Mouse (Mus musculus) G1E-ER4 (cell line): Measurements from ENCODE around the gene Supt6. TPM values are rescaled to one million over a fixed set of nuclear protein-coding genes. Genes with fewer than 3 reads are reported as not detected.

Source experiments
- GATA1 ChIP-seq: IDR thresholded peaks from one replicate; pipeline ENCODE4 v1.8.0; 2012; ENCODE audit warnings: low read length, inconsistent platforms
- polyA plus RNA-seq: library from polyadenylated mRNA; stranded (reverse); fragments of >175 nt; gene quantifications from 2 replicates; pipeline ENCODE4 v1.2.3, GENCODE M21; 2012

Gene Supt6
- polyA plus RNA-seq, 1 experiment: 96.8 TPM

DNA sequence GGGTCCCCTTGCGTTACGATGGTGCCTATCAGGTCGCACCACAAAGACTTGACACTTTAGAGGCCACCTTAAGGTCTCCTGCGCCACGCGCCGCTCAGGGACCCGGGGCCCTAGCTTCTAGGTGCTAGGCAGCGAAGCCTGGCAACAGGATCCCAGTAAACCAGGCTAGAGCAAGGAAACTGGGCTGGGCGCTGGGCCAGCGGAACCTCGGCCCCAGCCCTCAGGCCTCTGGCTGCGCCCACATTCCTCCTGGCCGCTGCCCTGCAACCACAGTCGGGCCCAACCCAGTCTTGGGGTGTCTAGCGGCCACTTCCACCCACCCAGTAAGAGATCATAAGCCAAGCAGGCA lies 80.1 kb downstream of the Supt6 start:
- TF ChIP-seq GATA1: no peak

DNA sequence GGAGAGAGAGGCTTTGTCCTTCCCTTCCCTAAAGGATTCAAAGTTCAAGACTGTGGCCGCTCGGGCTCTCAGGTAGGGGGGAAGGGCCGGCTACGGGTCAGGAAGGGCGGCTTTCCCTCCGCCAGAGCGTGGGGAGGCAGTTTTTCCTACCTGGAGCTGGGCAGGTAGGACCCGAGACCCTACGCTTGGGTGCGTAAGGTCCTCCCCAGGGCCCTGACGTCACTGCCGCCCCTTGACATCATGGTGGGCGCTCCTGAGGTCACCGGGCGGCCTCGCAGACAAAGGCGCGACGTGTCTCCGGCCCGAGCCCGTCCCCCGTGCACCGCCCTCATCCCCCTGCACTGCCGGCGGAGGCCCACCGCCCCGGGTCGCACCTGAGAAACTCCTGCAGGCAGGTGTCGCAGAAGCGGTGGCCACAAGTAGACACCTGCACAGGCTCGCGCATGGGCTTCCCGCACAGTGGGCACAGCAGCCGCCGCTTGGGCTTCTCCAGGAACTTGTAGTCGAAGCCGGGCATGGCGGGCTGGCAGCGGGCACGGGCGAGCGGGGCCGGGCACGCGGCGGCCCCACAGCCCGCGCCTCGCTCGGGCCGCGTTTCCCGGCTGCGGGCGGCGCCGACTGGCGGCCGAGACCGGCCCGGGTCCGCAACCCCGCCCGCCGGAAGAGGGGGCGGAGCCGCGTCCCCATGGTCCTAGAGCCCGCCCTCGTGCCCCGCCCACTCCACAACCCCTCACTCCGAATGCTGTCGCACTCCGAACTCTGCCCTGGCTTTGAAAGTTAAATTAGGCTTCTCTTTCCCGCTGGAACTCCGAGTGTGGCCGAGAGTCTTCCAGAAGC lies 80.6 kb downstream of the Supt6 start, which contains the start of gene Traf4:
Gene Traf4, minus strand, starts transcription at position 666 of the 837 bp plus-strand sequence.
- TF ChIP-seq GATA1: no peak

DNA sequence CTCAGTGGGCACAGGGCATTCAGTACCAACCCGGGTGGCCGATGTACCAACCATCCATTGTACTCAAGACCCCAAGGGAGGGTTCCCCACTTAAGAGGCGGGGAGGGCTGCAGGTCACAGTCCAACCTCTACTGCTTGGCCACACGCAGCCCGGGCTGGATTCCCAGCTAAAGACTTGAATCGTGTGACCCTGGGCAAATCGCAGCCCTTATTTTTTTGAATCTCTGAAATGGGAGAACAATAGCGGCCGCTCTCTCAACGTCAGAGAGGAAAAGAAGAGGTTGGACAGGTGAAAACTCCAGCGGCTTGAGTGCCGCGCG lies 81.2 kb downstream of the Supt6 start:
- no peak for TF ChIP-seq GATA1

DNA sequence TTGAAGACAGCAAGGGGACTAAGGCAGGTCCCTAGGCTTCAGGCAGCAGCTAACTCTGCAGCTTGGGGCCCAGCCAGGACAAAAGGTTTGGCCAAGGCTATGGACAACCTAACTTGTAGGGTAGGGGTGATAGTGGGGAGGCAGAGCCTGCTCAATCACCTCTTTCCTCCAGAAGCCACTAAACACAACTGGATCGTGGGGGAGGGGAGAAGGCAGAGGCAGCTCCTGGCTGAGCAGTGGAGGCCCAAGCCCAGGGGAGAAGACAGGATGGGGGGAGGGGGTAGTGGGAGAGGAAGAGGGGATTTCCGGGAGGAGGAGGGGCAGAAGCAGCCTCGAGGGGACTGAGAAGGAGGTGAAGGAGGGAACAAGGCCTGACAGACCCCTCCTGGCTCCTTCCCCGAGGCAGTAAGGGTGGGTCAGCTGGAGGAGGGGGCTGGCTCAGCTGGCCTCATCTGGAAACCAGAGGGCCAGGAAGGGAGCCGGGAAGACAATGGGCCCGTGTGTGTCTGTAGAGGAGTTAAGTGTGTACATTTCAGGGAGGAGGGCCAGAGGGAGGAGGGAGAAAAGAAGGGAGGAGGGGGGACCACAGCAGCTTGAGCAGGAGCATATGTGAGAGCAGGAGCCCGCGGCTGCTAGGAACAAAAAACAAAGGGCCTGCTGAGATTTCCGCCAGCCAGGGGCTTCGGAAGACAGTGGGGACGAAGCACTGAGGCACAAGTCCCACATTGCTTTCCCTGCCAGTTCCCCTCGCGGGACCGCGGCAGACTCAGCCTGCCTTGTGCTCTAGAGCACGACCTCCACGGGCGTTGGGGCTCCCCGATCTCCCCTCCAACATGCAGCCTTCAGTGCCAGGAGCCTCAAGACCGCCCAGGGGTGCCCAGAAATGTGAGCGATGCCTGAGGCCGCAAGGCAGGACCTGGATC lies 81.8 kb downstream of the Supt6 start:
- no peak for TF ChIP-seq GATA1

DNA sequence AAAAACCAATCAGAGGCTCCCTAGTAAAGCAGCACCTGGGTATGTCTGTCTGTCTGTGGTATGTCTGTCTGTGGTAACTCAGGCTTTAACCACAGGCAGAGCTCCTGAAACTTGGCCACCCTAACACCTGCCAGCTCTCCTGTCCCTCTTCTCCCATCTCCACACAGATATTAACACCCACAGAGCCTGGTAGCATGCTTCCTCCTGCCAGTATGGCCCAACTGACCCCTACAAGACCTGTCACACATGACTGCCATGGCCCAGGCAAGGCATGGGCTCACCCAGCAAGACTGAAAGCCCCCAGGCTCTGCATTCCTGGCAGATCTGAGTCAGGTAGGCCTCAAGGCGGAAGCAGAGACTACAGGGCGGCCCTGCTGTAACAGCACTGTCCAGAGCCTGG lies 82.7 kb downstream of the Supt6 start:
- TF ChIP-seq GATA1: no peak

DNA sequence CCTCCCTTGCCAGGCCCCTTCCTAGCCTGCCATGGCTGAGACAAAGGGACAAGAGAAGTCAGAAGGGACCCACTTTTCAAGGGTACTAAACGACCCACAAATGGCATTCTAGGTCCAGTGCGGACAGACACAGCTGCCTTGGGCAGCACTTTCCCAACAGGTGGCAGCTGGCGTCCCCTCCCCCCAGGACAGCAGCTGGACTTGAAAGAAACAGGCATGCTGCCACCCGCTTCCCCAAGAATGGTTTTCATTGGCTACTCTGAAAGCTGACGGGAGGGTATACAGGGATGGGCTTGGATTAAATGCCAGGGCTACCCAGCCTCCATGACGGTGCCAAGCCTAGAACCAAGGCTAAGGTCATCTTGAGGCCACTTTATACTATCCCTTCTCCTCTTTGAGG lies 83.3 kb downstream of the Supt6 start:
- TF ChIP-seq GATA1: no peak

DNA sequence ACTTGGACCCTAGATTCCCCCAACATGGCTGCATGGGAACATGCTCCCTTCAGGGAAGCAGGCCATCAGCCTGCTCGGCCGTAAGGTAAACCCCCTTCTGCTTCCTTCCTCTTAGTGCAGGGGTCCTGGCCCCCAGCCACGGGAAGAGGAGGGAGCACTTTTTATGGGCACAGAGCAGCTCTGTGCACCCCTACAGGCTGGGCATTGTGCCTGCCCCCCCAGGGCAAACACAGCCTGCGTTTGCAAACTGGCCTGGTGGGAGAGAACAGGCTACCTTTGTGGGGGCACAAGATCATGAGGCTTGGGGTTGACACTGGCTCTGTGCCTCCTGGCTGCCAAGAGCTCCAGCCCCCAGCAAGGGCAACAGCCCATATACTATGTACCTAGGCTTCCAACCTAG lies 83.8 kb downstream of the Supt6 start:
- TF ChIP-seq GATA1: no peak

DNA sequence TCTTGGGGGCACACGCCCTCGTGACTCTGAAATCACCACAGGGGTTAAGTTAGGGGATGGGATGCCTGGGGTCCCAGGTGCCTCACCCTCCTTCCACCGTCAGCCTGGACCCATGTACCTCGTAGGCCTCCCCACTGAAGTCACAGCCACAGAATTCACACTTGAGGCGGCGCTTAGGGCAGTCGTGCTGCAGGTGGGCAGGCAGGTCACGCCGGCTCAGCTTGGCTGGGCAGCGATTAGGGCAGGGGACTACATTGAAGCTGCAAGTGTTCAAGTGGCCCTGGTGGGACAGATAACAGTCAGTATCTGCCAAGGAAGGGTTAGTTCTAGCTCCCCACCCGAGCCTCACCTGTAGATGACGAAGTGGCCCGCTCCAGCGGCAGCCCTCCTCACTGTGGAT lies 84.6 kb downstream of the Supt6 start:
- no peak for TF ChIP-seq GATA1

DNA sequence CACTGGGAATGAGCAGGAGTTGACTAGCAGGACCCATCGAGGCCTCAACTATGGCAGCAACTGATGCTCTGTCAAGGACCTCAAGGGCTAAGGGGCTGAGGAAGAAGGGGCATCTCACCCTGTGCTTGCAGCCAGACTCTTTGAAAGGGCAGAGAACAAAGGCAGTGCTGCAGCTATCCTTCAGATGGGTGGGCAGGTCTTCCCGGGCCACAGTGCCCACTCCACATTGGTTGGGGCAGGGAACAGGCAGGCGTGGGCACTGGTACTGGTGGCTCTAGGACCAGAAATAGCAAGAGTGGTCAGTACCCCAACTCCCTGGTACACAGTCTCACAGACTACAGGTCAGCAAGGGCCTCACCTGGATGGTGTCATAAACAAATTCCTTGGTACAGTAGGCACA lies 85.1 kb downstream of the Supt6 start:
- TF ChIP-seq GATA1: no peak

DNA sequence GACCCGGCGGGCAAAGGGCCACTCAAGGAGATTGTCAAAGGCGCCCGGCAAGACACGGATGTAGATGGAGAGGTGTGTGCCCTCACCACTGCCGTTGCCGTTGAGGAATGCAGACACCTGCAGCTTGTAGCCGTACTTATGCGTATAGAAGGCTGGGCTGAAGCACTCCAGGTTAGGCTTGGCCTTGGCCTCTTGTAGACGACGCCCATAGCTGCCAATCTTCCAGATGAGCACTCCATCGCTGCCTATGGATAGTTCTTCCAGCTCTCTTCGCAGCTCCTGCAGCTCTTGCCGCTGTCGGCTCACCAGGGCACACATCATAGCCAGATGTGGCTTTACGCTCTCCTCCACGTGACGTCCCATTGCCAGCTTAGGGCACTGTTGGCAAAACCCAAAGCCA lies 85.6 kb downstream of the Supt6 start:
- TF ChIP-seq GATA1: no peak

DNA sequence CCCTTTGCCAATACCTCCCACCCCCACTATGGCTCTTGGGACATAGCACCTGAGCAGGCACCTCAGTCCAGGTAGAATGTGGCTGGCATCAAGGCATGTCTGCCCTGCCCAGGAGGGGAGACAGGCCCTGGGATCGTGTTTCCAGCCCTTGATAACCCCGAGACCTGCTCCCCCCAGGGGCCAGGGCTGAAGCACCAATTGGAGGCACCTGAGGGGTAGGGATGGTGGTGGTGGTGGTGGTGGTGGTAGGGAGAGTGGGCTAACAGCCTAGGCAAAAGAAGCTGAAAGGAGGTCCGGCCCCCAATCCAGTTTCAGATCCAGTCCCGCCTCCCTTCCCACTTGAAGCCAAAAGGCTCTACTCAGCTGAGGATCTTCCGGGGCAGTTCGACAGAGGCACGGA lies 86.2 kb downstream of the Supt6 start:
- no peak for TF ChIP-seq GATA1

DNA sequence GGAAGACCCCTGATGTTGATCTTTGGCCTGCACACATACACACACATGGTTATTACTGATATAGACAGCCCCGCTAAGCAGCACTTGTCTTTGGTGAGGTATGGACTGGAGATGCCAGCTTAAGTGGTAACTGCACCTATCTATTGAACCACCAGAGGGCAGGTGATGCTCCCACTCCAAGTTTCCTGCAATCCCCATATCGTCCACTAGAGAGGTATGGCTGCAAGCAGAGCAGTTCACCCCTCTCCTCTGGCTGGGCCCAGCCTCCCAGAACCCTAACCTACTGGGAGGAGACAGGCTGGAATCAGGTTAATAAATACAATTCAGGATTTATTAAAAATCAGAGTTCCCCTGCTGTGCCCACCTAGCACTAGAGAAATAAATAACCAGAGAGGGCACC lies 86.7 kb downstream of the Supt6 start:
- no peak for TF ChIP-seq GATA1

Other genes starting within 250 kb of the Supt6 start
- 11.8 and 15.2 TPM in 2 replicates for gene Dhrs13, start 213.7 kb downstream of the Supt6 start, polyA plus RNA-seq
- gene Flot2, start 208.1 kb downstream of the Supt6 start, polyA plus RNA-seq: 18.9 and 20.8 TPM in 2 replicates
- 6.1 and 8.8 TPM in 2 replicates for gene Eral1, start 165.6 kb downstream of the Supt6 start, polyA plus RNA-seq
- 24.2 and 24.7 TPM in 2 replicates for gene Fam222b, start 151.3 kb downstream of the Supt6 start, polyA plus RNA-seq
- 23.6 and 25.9 TPM in 2 replicates for gene Traf4, start 80.4 kb downstream of the Supt6 start, polyA plus RNA-seq
- gene Nek8, start 69.3 kb downstream of the Supt6 start, polyA plus RNA-seq: 6.0 TPM in 2 replicates
- gene Tlcd1, start 69.3 kb downstream of the Supt6 start, polyA plus RNA-seq: 90.9 and 118 TPM in 2 replicates
- 345 and 1,761 TPM in 2 replicates for gene Rpl23a, start 62.4 kb downstream of the Supt6 start, polyA plus RNA-seq
- 1.2 and 1.4 TPM in 2 replicates for gene Rab34, start 57.6 kb downstream of the Supt6 start, polyA plus RNA-seq
- not detected in 2 replicates for gene Proca1, start 52.6 kb downstream of the Supt6 start, polyA plus RNA-seq
- 2.5 and 8.6 TPM in 2 replicates for gene Sdf2, start 241 bp downstream of the Supt6 start, polyA plus RNA-seq
- gene 2610507B11Rik, start 15.8 kb upstream of the Supt6 start, polyA plus RNA-seq: 41.3 and 62.1 TPM in 2 replicates
- not detected in 2 replicates for gene BC030499, start 44.9 kb upstream of the Supt6 start, polyA plus RNA-seq
- gene Spag5, start 55.5 kb upstream of the Supt6 start, polyA plus RNA-seq: 28.8 and 67.9 TPM in 2 replicates
- 3.5 and 6.2 TPM in 2 replicates for gene Aldoc, start 77.0 kb upstream of the Supt6 start, polyA plus RNA-seq
- gene Pigs, start 82.4 kb upstream of the Supt6 start, polyA plus RNA-seq: 50.2 and 84.3 TPM in 2 replicates
- gene Unc119, start 97.5 kb upstream of the Supt6 start, polyA plus RNA-seq: 28.0 and 37.7 TPM in 2 replicates
- gene Foxn1, start 140.6 kb upstream of the Supt6 start, polyA plus RNA-seq: not detected in 2 replicates
- not detected in 2 replicates for gene Slc13a2, start 176.2 kb upstream of the Supt6 start, polyA plus RNA-seq
- not detected in 2 replicates for gene Slc46a1, start 219.7 kb upstream of the Supt6 start, polyA plus RNA-seq